Mouse (Mus musculus) megakaryocyte, adult 5-6 weeks (primary cell): ENCODE measurements around the gene Pbxip1. TPM values are rescaled to one million over a fixed set of nuclear protein-coding genes. Genes with fewer than 3 reads are reported as not detected.

Experiments used
- ATAC-seq: 2 replicates; pipeline ENCODE4 v1.8.0; 2016; ENCODE audit warnings: mild to moderate bottlenecking, inconsistent platforms; ENCODE audit not compliant: poor library complexity, severe bottlenecking
- total RNA-seq, 2 experiments: library from RNA; stranded (forward) in 1 of 2; stranded (reverse) in 1 of 2; fragments of 153-499, 151-499 nt in 1 of 2; fragments of 221-1000, 200-1000 nt in 1 of 2; gene quantifications; 2 replicates each; pipeline versions ENCODE4 v1.2.3 to v1.2.4; 2015 to 2017

Pbxip1 gene
- total RNA-seq, 2 experiments from 2014 or later: 15.5 to 39.6 TPM

GRCm38 (mm10) chr3:89430171-89431159 lies 6.0 kb upstream of the Pbxip1 start, which contains the start of gene Pygo2:
TSS of gene Pygo2 (plus strand) at chr3:89430214.
- peak; percentile 100 for ATAC-seq

GRCm38 (mm10) chr3:89432606-89433005 lies 3.9 kb upstream of the Pbxip1 start:
- ATAC-seq: no peak

GRCm38 (mm10) chr3:89434532-89434931 lies 2.0 kb upstream of the Pbxip1 start:
- ATAC-seq: no peak

GRCm38 (mm10) chr3:89435041-89435440 lies 1.5 kb upstream of the Pbxip1 start:
- no peak for ATAC-seq

GRCm38 (mm10) chr3:89437269-89437668 lies 763 bp downstream of the Pbxip1 start:
- peak; percentile 38 for ATAC-seq

GRCm38 (mm10) chr3:89440691-89441090 lies 4.2 kb downstream of the Pbxip1 start:
- no peak for ATAC-seq

- ATAC-seq: peak; percentile 43
These were observed 12.4 kb downstream of the Pbxip1 start for GRCm38 (mm10) chr3:89448720-89449537.

- ATAC-seq: peak; percentile 91
These were observed 13.0 kb downstream of the Pbxip1 start for GRCm38 (mm10) chr3:89449541-89449940.

GRCm38 (mm10) chr3:89451916-89452315 lies 15.4 kb downstream of the Pbxip1 start:
- ATAC-seq: no peak

- no peak for ATAC-seq
These were observed 18.1 kb downstream of the Pbxip1 start, which contains the start of gene Pmvk for GRCm38 (mm10) chr3:89454401-89455177. TSS of gene Pmvk (plus strand) at chr3:89454541.

GRCm38 (mm10) chr3:89455786-89456285 lies 19.3 kb downstream of the Pbxip1 start:
- no peak for ATAC-seq

- peak; percentile 72 for ATAC-seq
These were observed 20.5 kb downstream of the Pbxip1 start for GRCm38 (mm10) chr3:89456726-89457665.

GRCm38 (mm10) chr3:89458372-89458964 lies 22.0 kb downstream of the Pbxip1 start:
- ATAC-seq: peak; percentile 75

- peak; percentile 83 for ATAC-seq
These were observed 22.7 kb downstream of the Pbxip1 start for GRCm38 (mm10) chr3:89458965-89459807.

GRCm38 (mm10) chr3:89468268-89468667 lies 31.8 kb downstream of the Pbxip1 start:
- no peak for ATAC-seq

GRCm38 (mm10) chr3:89472280-89472679 lies 35.8 kb downstream of the Pbxip1 start:
- ATAC-seq: no peak

- no peak for ATAC-seq
These were observed 37.3 kb downstream of the Pbxip1 start for GRCm38 (mm10) chr3:89473838-89474237.

- ATAC-seq: no peak
These were observed 42.5 kb downstream of the Pbxip1 start for GRCm38 (mm10) chr3:89479055-89479454.
